In the genomic region with DNA sequence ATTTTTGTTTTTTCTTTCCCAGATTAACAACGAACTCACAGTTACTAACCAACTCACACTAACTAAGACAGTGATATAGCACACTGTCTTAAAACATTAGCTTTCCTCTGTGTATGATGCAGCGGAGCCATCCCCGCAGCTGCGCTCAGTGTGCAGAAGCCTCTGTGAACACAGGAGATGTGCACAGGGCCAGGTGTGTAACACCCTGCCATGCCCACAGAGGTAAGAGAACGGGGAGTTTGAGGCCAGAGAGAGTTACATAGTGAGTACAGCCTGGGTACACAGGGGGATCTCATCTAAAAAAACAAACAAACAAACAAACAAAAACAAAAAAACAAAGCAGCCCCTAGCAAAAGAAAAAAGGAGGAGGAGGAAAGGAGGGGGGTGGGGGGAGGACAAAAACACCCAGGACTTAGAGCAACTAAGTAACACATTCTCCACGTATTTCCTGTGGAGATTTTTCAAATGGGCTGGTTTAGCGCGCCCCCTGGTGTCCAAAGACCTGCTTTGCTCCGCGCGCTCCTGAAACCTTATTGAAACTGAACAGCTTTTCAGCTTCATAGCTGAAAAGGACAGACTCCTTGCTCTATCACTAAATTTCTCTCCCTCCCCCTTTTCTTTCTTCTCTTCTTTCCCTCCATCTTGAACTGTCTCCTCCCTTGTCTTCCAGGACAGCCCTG, we compare ENCODE assay signal across 9 mouse cellular contexts.
DNase-seq lines count a peak whose midpoint lies in the region; ATAC-seq and TF ChIP-seq lines count a peak whose summit lies in the region.
"Had no signal": no experiment of that assay in that cellular context is flagged by ENCODE, and none has a peak within 500 bp of the region (broad histone marks: within the 10 kb centered on the region; RNA-seq: fewer than 3 reads in every experiment).

No protein-coding gene starts in this region.

- peak; percentile 98 for TF ChIP-seq CTCF in heart, adult 2 months (IDR thresholded peaks at IDR 0.05)

- H3K27ac ChIP-seq in heart, adult 2 months: no peak overlapping the region
- H3K27ac ChIP-seq in heart, embryonic 11.5 days (ENCODE audit: low read depth, low read length): no peak overlapping the region
- H3K27ac ChIP-seq: limb, embryonic 15.5 days had no signal

- H3K9me3 ChIP-seq in heart, embryonic 11.5 days (replicated peaks; ENCODE audit: control insufficient read depth, low read length): no peaks in the 10 kb centered on the region
- H3K9me3 ChIP-seq: limb, embryonic 15.5 days had no signal

- TF ChIP-seq POLR2A in heart, adult 2 months (IDR thresholded peaks at IDR 0.05; ENCODE audit: insufficient read depth, low read depth, low read length): no peak

- WGBS in heart, adult 2 months: 34% methylated on average over 11 of the region's 11 CpGs
- WGBS in heart, embryonic 11.5 days (ENCODE audit: insufficient replicate concordance): 35% methylated on average over 11 of the region's 11 CpGs

- peak; percentile 42 to 78 for DNase-seq in heart, adult 2 months
- peak; percentile 85 for DNase-seq in NIH3T3 (ENCODE audit: low read depth)
- DNase-seq in cerebellum, adult 8-10 months: peak; percentile 85
- DNase-seq in layer of hippocampus, adult 8-10 months (ENCODE audit: low spot score in 2 of 2): peak; percentile 65 to 89
- peak; percentile 48 to 69 for DNase-seq in lung, postnatal 4 days
- peak; percentile 40 for DNase-seq in telencephalon, adult 2 months (ENCODE audit: low read depth, low spot score)

- intact Hi-C loops in heart, adult 2 months (cut with DNase I): loop anchor here (1.0 to 5.0 kb wide), 6 partner anchors 121 to 565 kb away; a partner anchor contains a TSS

- H3K4me1 ChIP-seq in heart, adult 2 months (ENCODE audit: control insufficient read depth, insufficient read depth, low read length): no peaks in the 10 kb centered on the region
- no peaks in the 10 kb centered on the region for H3K4me1 ChIP-seq in heart, embryonic 11.5 days (ENCODE audit: control insufficient read depth, insufficient read depth, low read length)

- no peak for ATAC-seq in heart, embryonic 11.5 days (replicated peaks; ENCODE audit: insufficient number of reproducible peaks, low FRiP score, low TSS enrichment)
- ATAC-seq in frontal cortex, adult (ENCODE audit: low TSS enrichment): peak; percentile 65; the same call in 1 of the 2 replicates

- no peak overlapping the region for H3K4me2 ChIP-seq in heart, embryonic 11.5 days
- H3K4me2 ChIP-seq: limb, embryonic 15.5 days had no signal

- no peak for TF ChIP-seq EP300 in heart, adult 2 months (IDR thresholded peaks at IDR 0.05; ENCODE audit: insufficient read depth, low read depth, low read length)

- no peaks in the 10 kb centered on the region for H3K79me2 ChIP-seq in heart, adult 2 months (replicated peaks; ENCODE audit: control insufficient read depth, insufficient read depth, low read length)

- no peak overlapping the region for H3K9ac ChIP-seq in heart, adult 2 months (ENCODE audit: low read depth, low read length)
- H3K9ac ChIP-seq in heart, embryonic 11.5 days (ENCODE audit: low read depth, low read length): no peak overlapping the region
- H3K9ac ChIP-seq: limb, embryonic 15.5 days had no signal

- H3K4me3 ChIP-seq in heart, adult 2 months: no peak overlapping the region
- no peak overlapping the region for H3K4me3 ChIP-seq in heart, embryonic 11.5 days (ENCODE audit: low read depth, low read length)
- H3K4me3 ChIP-seq: limb, embryonic 15.5 days had no signal

- no peaks in the 10 kb centered on the region for H3K27me3 ChIP-seq in heart, adult 2 months (ENCODE audit: control insufficient read depth, insufficient read depth, low read length)
- H3K27me3 ChIP-seq in heart, embryonic 11.5 days (ENCODE audit: control insufficient read depth, insufficient read depth, low read length): no peaks in the 10 kb centered on the region
- H3K27me3 ChIP-seq: limb, embryonic 15.5 days had no signal

- no peaks in the 10 kb centered on the region for H3K36me3 ChIP-seq in heart, adult 2 months (ENCODE audit: control insufficient read depth, insufficient read depth, low read length)
- no peaks in the 10 kb centered on the region for H3K36me3 ChIP-seq in heart, embryonic 11.5 days (ENCODE audit: control insufficient read depth, insufficient read depth, low read length)
- H3K36me3 ChIP-seq: limb, embryonic 15.5 days had no signal
